Mouse (Mus musculus): ENCODE results near the gene Clstn3.

Gene Clstn3

DNA sequence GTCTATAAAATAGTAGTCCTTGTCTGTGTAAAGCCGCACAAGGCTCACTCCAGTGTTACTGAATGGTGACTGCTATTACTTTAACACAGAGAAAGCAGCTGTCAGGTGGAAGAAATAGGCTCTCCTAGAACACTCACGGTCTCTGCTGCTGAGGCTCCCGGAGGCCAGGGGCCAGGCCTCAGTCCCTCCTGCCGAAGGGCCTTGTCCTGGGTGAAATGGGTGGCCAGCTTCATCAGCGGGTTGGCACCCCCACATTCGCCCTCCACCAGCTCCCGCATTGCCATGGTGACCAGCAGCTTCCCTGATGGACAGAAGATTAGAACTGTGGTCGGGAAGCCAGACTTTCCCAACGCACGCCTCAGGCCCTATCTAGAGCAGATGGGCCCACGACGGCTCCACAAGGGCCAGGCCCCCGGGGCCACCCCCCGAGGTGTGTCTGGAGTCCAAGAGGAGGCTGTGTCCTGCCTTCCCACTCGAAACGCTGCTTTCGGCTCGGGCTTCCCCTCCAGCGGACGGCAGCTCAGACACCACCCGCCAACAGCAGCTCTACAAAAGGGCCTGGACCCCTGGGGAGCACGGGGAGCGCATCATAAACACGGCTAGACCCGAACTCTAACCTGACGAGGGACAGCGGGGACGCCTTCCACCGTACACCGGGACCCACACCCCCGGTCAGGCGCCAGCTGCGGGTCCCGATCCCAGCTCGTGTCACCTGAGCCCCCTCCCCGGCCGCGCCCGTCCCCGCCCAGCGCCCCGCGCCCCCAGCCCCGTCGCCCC, 50.3 kb downstream of the Clstn3 start:
- in situ Hi-C loops (cut with MboI) = no loop called here

DNA sequence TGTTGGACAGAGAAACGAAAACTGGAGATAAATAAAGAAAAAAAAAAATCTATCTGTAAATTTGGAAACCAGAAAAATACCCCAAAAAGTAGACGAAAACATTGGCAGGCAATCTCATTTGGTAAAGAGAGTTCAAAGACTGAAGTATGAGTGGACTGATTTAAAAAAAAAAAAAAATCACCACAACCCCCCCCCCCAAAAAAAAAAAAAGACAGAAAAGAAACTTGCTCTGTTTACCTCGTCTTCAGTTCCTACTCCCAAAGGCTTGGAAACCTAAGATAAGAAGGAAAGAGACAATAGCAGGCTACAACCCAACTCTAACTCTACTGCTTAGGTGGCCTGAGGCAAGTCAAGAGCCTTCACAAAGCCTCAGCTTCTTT, 50.8 kb downstream of the Clstn3 start:
- in situ Hi-C loops (cut with MboI) = no loop called here

DNA sequence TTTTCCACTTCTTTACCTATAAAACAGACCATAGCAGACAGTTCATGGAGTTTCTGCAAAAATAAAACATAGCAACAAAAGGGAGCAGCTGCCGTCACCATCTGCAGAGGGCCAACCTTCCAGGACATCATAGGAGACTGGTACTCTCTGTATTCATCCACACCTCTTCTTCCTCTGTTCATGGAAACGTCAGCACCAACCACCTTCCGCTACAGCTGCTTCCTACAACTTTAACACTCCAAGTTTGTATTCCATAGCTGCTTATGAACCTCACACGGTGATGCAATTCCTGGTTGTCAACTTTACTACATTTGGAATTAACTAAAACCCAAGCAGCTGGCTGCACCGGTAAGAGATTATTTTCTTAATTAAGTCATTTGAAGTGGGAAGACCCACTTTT, 56.2 kb downstream of the Clstn3 start:
- in situ Hi-C loops (cut with MboI) = no loop called here

DNA sequence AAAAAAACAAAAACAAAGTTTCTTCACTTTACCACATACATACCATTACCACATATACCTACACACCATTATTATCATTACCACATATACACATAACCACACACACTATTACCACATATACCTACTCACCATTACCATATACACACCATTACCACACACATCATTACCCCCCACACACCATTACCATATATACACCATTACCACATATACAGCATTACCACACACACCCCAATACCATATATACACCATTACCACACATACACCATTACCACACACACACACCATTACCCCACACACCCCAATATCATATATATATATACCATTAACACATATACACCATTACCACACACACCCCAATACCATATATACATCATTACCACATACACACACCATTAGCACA, 57.4 kb downstream of the Clstn3 start:
- in situ Hi-C loops (cut with MboI) = no loop called here

DNA sequence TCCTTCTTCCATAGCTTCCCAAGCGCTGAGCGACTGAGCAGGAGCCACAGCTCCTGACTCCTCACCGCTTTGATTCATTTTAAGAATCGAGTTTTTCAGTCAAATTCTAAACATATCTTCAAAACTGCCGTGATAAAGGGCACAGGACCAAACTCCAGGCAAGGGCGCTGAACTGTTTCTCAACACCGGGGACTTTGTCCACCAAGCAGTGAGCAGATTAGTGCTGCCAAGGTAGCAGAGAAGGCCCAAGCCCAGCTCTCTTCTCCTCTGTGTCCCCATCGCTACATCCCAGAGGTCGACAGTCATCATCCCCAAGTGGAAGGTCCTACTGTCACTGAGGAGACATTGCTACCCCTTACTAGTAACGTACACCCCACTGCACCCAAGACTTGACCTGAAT, 58.3 kb downstream of the Clstn3 start:
- in situ Hi-C loops (cut with MboI) = no loop called here

DNA sequence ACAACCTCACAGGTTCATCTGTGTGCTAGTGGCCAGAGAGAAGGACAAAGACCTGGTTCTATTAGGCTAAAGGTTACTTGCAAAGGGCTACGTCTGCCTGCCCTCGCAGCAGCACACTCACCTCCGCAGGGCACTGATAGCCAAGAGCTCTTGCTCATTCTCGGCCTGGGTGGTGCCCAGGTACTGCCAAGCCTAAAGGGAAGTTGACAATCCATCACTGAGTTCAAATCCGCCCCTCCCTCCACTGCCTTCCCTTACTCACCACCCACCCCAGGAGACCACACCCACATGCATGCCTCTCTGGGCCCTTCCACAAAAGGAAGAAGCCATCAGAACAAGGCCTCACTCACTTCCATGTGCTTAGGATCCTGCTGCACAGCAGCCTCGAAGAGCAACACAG, 64.9 kb downstream of the Clstn3 start:
- in situ Hi-C loops (cut with MboI) = loop anchor here (25.0 kb wide), 1 partner anchor 1512 kb away; no protein-coding TSS in a partner anchor

DNA sequence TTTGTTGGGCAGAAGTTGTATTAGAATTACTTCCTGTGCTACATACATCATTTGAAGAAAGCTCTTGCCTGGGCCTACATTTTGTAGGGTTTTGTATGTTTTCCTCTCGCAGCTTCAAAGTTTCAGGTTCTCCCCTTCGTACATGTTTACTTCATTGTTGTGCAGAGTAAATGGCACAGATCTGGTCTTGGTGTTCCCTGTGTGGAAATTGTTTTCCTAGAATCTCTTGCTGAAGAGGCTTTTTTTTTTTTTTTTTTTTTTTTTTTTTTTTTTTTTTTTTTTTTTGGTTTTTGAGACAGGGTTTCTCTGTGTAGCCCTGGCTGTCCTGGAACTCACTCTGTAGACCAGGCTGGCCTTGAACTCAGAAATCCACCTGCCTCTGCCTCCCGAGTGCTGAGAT, 69.6 kb downstream of the Clstn3 start:
- in situ Hi-C loops (cut with MboI) = loop anchor here (25.0 kb wide), 1 partner anchor 1508 kb away; no protein-coding TSS in a partner anchor
